Mouse (Mus musculus) myocyte (in vitro differentiated cells): ENCODE results near the gene Spred2.

Experiments
- E2F4 ChIP-seq: IDR thresholded peaks from one replicate; pipeline ENCODE4 v1.6.1; 2011; ENCODE audit warnings: mild to moderate bottlenecking, control low read depth, moderate library complexity; ENCODE audit not compliant: insufficient read depth
- MAX ChIP-seq: IDR thresholded peaks from one replicate; pipeline ENCODE4 v1.6.1; 2011; ENCODE audit warnings: low read depth, mild to moderate bottlenecking, control low read depth
- MYOG ChIP-seq, 3 experiments: IDR thresholded peaks; one replicate each; pipeline ENCODE4 v1.6.1; 2011; ENCODE audit warnings: control low read depth in 2 of 3, low read depth in 2 of 3, mild to moderate bottlenecking in 2 of 3; ENCODE audit not compliant: insufficient read length in 2 of 3, control insufficient read depth in 1 of 3, insufficient read depth in 1 of 3
- POLR2A ChIP-seq: IDR thresholded peaks from one replicate; pipeline ENCODE4 v1.6.1; 2011; ENCODE audit warnings: low read depth, mild to moderate bottlenecking, control low read depth, moderate library complexity; ENCODE audit not compliant: insufficient read length
- POLR2AphosphoS2 ChIP-seq: IDR thresholded peaks from one replicate; pipeline ENCODE4 v1.6.1; 2011; ENCODE audit warnings: low read depth, control low read depth; ENCODE audit not compliant: insufficient read length
- USF1 ChIP-seq: IDR thresholded peaks from one replicate; pipeline ENCODE4 v1.6.1; 2011; ENCODE audit warnings: low read depth, mild to moderate bottlenecking, control low read depth, moderate library complexity

GRCm38 (mm10) chr11:19928633-19929032 is 4.5 kb downstream of the Spred2 start:
- TF ChIP-seq POLR2A (no peak), E2F4 (no peak), USF1 (no peak), POLR2AphosphoS2 (no peak), MAX (no peak), MYOG (IDR thresholded peaks at IDR 0.05; ENCODE audit: control insufficient read depth in 1 of 3, insufficient read depth in 1 of 3, insufficient read length in 2 of 3, low read depth in 2 of 3) (no peak)
